Mouse (Mus musculus) MEL (cell line): ENCODE data around the gene Snrnp70.

Source experiments
- CTCF ChIP-seq, 3 experiments: IDR thresholded peaks in 2 of 3; conservative IDR thresholded peaks in 1 of 3; 2 replicates each; pipeline ENCODE4 v1.5.1; 2011 to 2012; ENCODE audit warnings: low read length in 3 of 3, low read depth in 2 of 3, mild to moderate bottlenecking in 2 of 3, improper control_type of control experiment in 1 of 3, inconsistent platforms in 1 of 3, mixed read lengths in 1 of 3, moderate library complexity in 1 of 3; ENCODE audit not compliant: control insufficient read depth in 1 of 3, insufficient read depth in 1 of 3, poor library complexity in 1 of 3, severe bottlenecking in 1 of 3
- E2F4 ChIP-seq: IDR thresholded peaks from 2 replicates; pipeline ENCODE4 v1.6.1; 2011; ENCODE audit warnings: low read depth, low read length, improper control_type of control experiment, borderline replicate concordance
- EP300 ChIP-seq, 2 experiments: IDR thresholded peaks; 2 replicates each; pipeline ENCODE4 v1.6.1; 2011; ENCODE audit warnings: improper control_type of control experiment in 2 of 2, low read length in 2 of 2, low read depth in 1 of 2, mild to moderate bottlenecking in 1 of 2
- GATA1 ChIP-seq: IDR thresholded peaks from 2 replicates; pipeline ENCODE4 v1.6.1; 2011; ENCODE audit warnings: low read depth, low read length, improper control_type of control experiment
- HCFC1 ChIP-seq: IDR thresholded peaks from 2 replicates; pipeline ENCODE4 v1.6.1; 2012; ENCODE audit warnings: low read depth, mild to moderate bottlenecking, inconsistent platforms, low read length, improper control_type of control experiment, moderate library complexity
- MAFK ChIP-seq: IDR thresholded peaks from 2 replicates; pipeline ENCODE4 v1.6.1; 2011; ENCODE audit warnings: low read depth, mild to moderate bottlenecking, low read length, improper control_type of control experiment, borderline replicate concordance
- POLR2A ChIP-seq, 2 experiments: IDR thresholded peaks; 2 replicates each; pipeline ENCODE4 v1.6.1; 2011 to 2012; ENCODE audit warnings: low read length in 2 of 2, mild to moderate bottlenecking in 2 of 2, control low read depth in 1 of 2, improper control_type of control experiment in 1 of 2, low read depth in 1 of 2, moderate library complexity in 1 of 2; ENCODE audit not compliant: control insufficient read depth in 1 of 2, insufficient read depth in 1 of 2, poor library complexity in 1 of 2
- POLR2AphosphoS2 ChIP-seq: IDR thresholded peaks from 2 replicates; pipeline ENCODE4 v1.6.1; 2011; ENCODE audit warnings: low read length, improper control_type of control experiment
- RAD21 ChIP-seq: IDR thresholded peaks from 2 replicates; pipeline ENCODE4 v1.6.1; 2011; ENCODE audit warnings: mild to moderate bottlenecking, low read depth, low read length, improper control_type of control experiment
- SMC3 ChIP-seq: IDR thresholded peaks from 2 replicates; pipeline ENCODE4 v1.6.1; 2011; ENCODE audit warnings: low read depth, low read length, improper control_type of control experiment
- UBTF ChIP-seq: IDR thresholded peaks from 2 replicates; pipeline ENCODE4 v1.6.1; 2012; ENCODE audit warnings: low read depth, mild to moderate bottlenecking, inconsistent platforms, low read length, improper control_type of control experiment, moderate library complexity, borderline replicate concordance; ENCODE audit not compliant: insufficient read depth

DNA sequence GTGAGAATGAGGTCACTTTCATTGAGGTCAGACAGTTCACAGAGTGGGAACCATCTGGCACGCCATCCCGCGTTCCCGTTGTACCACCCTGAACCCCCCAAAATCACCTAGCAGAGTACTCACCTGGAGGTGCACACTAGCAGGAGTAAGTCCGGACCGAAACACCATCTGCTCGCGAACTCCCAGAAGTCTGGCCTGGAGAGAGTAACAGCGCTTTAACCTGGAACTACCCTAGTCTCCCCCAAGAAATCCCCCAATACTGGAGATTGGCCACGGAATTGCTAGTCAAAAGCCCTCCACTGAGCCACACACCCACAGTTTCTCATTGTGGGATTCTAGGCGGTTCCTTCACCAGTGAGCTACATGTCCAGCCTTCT is 55.5 kb downstream of the Snrnp70 start:
- TF ChIP-seq HCFC1 = no peak
- no peak for TF ChIP-seq CTCF (IDR thresholded peaks at IDR 0.05 in 2 of 3, conservative IDR thresholded peaks at IDR 0.05 in 1 of 3; ENCODE audit: control insufficient read depth in 1 of 3, insufficient read depth in 1 of 3, low read depth in 2 of 3, low read length in 3 of 3, poor library complexity in 1 of 3, severe bottlenecking in 1 of 3)
- no peak for TF ChIP-seq RAD21
- TF ChIP-seq SMC3 = no peak
- no peak for TF ChIP-seq POLR2A (IDR thresholded peaks at IDR 0.05; ENCODE audit: control insufficient read depth in 1 of 2, insufficient read depth in 1 of 2, low read depth in 1 of 2, low read length in 2 of 2, poor library complexity in 1 of 2)
- TF ChIP-seq MAFK = no peak
- no peak for TF ChIP-seq UBTF
- no peak for TF ChIP-seq E2F4
- TF ChIP-seq POLR2AphosphoS2 = no peak
- TF ChIP-seq EP300 (IDR thresholded peaks at IDR 0.05; ENCODE audit: low read depth in 1 of 2, low read length in 2 of 2) = no peak
- TF ChIP-seq GATA1 = no peak
